In genomic region chr5:77434060-77434459, GRCm38 (mm10) we compare ENCODE assay signal across 13 mouse cellular contexts. TPM values are rescaled to one million over a fixed set of nuclear protein-coding genes. Genes with fewer than 3 reads are reported as not detected.
DNase-seq lines count a peak whose midpoint lies in the region; ATAC-seq and TF ChIP-seq lines count a peak whose summit lies in the region.
"Had no signal": no experiment of that assay in that cellular context is flagged by ENCODE, and none has a peak within 500 bp of the region (broad histone marks: within the 10 kb centered on the region; RNA-seq: fewer than 3 reads in every experiment).

No protein-coding gene starts in this region.

- intact Hi-C loops in heart, postnatal 25 days (cut with DNase I): no loop called here

- DNase-seq in embryonic facial prominence, embryonic 14.5 days (ENCODE audit: low spot score): no peak
- DNase-seq in embryonic facial prominence, embryonic 10.5 days (ENCODE audit: low spot score): no peak
- no peak for DNase-seq in CH12.LX (ENCODE audit: extremely low read depth)
- DNase-seq in kidney, adult 9 months: peak; percentile 50
- DNase-seq in liver, embryonic 13.5 days: no peak
- no peak for DNase-seq in thymus, adult 2 months
- no peak for DNase-seq in heart, postnatal 25 days (ENCODE audit: low spot score)
- DNase-seq: adrenal gland, postnatal 10 days; cerebellum, postnatal 36 days had no signal

- 0 out of 2 replicates have a peak, but pooled peaks cover 3% of the 10 kb centered on the region for H3K4me1 ChIP-seq in embryonic facial prominence, embryonic 14.5 days (ENCODE audit: control insufficient read depth, insufficient read depth, low read length)
- 0 out of 2 replicates have a peak, but pooled peaks cover 3% of the 10 kb centered on the region for H3K4me1 ChIP-seq in embryonic facial prominence, embryonic 10.5 days
- H3K4me1 ChIP-seq in CH12.LX (ENCODE audit: control insufficient read depth in 1 of 2, insufficient read depth in 2 of 2): peaks cover 4 to 7% of the 10 kb centered on the region in 2 experiments; a peak in 3 of 4 replicates
- no peaks in the 10 kb centered on the region for H3K4me1 ChIP-seq in liver, embryonic 13.5 days (replicated peaks)
- no peaks in the 10 kb centered on the region for H3K4me1 ChIP-seq in thymus, adult 2 months (replicated peaks; ENCODE audit: control insufficient read depth, insufficient read depth, low read length)
- no peaks in the 10 kb centered on the region for H3K4me1 ChIP-seq in forebrain, embryonic 15.5 days
- H3K4me1 ChIP-seq: embryonic facial prominence, embryonic 12.5 days; forebrain, embryonic 10.5 days; midbrain, embryonic 12.5 days had no signal

- no peaks in the 10 kb centered on the region for H3K79me2 ChIP-seq in CH12.LX (replicated peaks; ENCODE audit: control insufficient read depth, extremely low read depth, insufficient read depth, poor library complexity, severe bottlenecking)

- 0 out of 2 replicates have a peak, but pooled peaks have one; percentile 9 for TF ChIP-seq EP300 in CH12.LX (IDR thresholded peaks at IDR 0.05; ENCODE audit: low read length)

- WGBS in embryonic facial prominence, embryonic 14.5 days: 60% methylated on average over 11 of the region's 11 CpGs
- WGBS in embryonic facial prominence, embryonic 10.5 days: 75% methylated on average over 11 of the region's 11 CpGs
- 56% methylated on average over 11 of the region's 11 CpGs for WGBS in liver, embryonic 13.5 days (ENCODE audit: insufficient replicate concordance)
- WGBS in thymus, adult 2 months: 69% methylated on average over 11 of the region's 11 CpGs
- 88% methylated on average over 11 of the region's 11 CpGs for WGBS in forebrain, embryonic 15.5 days

- TF ChIP-seq POLR2A in CH12.LX (IDR thresholded peaks at IDR 0.05; ENCODE audit: low read depth, low read length): no peak
- no peak for TF ChIP-seq POLR2A in thymus, adult 2 months (IDR thresholded peaks at IDR 0.05; ENCODE audit: control insufficient read depth, extremely low read depth, insufficient read depth, low read length, poor library complexity)

- H3K4me3 ChIP-seq in embryonic facial prominence, embryonic 14.5 days (ENCODE audit: low read depth, low read length): no peak overlapping the region
- no peak overlapping the region for H3K4me3 ChIP-seq in embryonic facial prominence, embryonic 10.5 days
- peak overlapping the region in 1 of 3 experiments; percentile 26 for H3K4me3 ChIP-seq in CH12.LX (replicated peaks in 1 of 3; ENCODE audit: low read depth in 2 of 3, low read length in 2 of 3, poor library complexity in 1 of 3)
- H3K4me3 ChIP-seq in liver, embryonic 13.5 days (replicated peaks): no peak overlapping the region
- no peak overlapping the region for H3K4me3 ChIP-seq in thymus, adult 2 months (ENCODE audit: control insufficient read depth, insufficient read depth, low read length)
- H3K4me3 ChIP-seq in forebrain, embryonic 15.5 days: no peak overlapping the region
- H3K4me3 ChIP-seq: embryonic facial prominence, embryonic 12.5 days; forebrain, embryonic 10.5 days; midbrain, embryonic 12.5 days had no signal

- H3K9ac ChIP-seq in embryonic facial prominence, embryonic 14.5 days (ENCODE audit: low read depth, low read length): no peak overlapping the region
- H3K9ac ChIP-seq in CH12.LX (ENCODE audit: insufficient read depth, low read depth): 0 out of 2 replicates have a peak overlapping the region, but pooled peaks have one; percentile 32
- no peak overlapping the region for H3K9ac ChIP-seq in liver, embryonic 13.5 days
- H3K9ac ChIP-seq in forebrain, embryonic 15.5 days (replicated peaks): no peak overlapping the region
- H3K9ac ChIP-seq: embryonic facial prominence, embryonic 12.5 days; midbrain, embryonic 12.5 days had no signal

- no peaks in the 10 kb centered on the region for H3K36me3 ChIP-seq in embryonic facial prominence, embryonic 14.5 days (ENCODE audit: control insufficient read depth, insufficient read depth, low read length)
- no peaks in the 10 kb centered on the region for H3K36me3 ChIP-seq in embryonic facial prominence, embryonic 10.5 days (replicated peaks)
- H3K36me3 ChIP-seq in CH12.LX (replicated peaks in 1 of 2; ENCODE audit: control insufficient read depth in 1 of 2, insufficient read depth in 1 of 2, low read length in 1 of 2): no peaks in the 10 kb centered on the region
- H3K36me3 ChIP-seq in liver, embryonic 13.5 days: no peaks in the 10 kb centered on the region
- no peaks in the 10 kb centered on the region for H3K36me3 ChIP-seq in thymus, adult 2 months (ENCODE audit: control insufficient read depth, insufficient read depth, low read length)
- no peaks in the 10 kb centered on the region for H3K36me3 ChIP-seq in forebrain, embryonic 15.5 days
- H3K36me3 ChIP-seq: embryonic facial prominence, embryonic 12.5 days; forebrain, embryonic 10.5 days; midbrain, embryonic 12.5 days had no signal

- in situ Hi-C loops in CH12.LX (cut with MboI; ENCODE audit: low pct_ligation_motif_present, low pct_unique_long_range_greater_than_20kb, low sequenced_read_pairs): no loop called here

- H3K27me3 ChIP-seq in embryonic facial prominence, embryonic 14.5 days (replicated peaks; ENCODE audit: control insufficient read depth, insufficient read depth, low read length): no peaks in the 10 kb centered on the region
- no peaks in the 10 kb centered on the region for H3K27me3 ChIP-seq in embryonic facial prominence, embryonic 10.5 days (replicated peaks; ENCODE audit: low read depth, poor library complexity, severe bottlenecking)
- no peaks in the 10 kb centered on the region for H3K27me3 ChIP-seq in CH12.LX (replicated peaks)
- H3K27me3 ChIP-seq in liver, embryonic 13.5 days: no peaks in the 10 kb centered on the region
- no peaks in the 10 kb centered on the region for H3K27me3 ChIP-seq in thymus, adult 2 months (ENCODE audit: control insufficient read depth, insufficient read depth, low read length)
- no peaks in the 10 kb centered on the region for H3K27me3 ChIP-seq in forebrain, embryonic 15.5 days
- H3K27me3 ChIP-seq: embryonic facial prominence, embryonic 12.5 days had no signal

- no peak for TF ChIP-seq RAD21 in CH12.LX (IDR thresholded peaks at IDR 0.05; ENCODE audit: low read depth, low read length)

- no peak for ATAC-seq in embryonic facial prominence, embryonic 14.5 days (ENCODE audit: low read depth)
- peak; percentile 41; the same call in 1 of the 2 replicates for ATAC-seq in liver, embryonic 13.5 days (ENCODE audit: low read depth)
- ATAC-seq in forebrain, embryonic 15.5 days (replicated peaks): no peak

- no peak overlapping the region for H3K27ac ChIP-seq in embryonic facial prominence, embryonic 14.5 days (replicated peaks; ENCODE audit: low read depth, low read length)
- H3K27ac ChIP-seq in embryonic facial prominence, embryonic 10.5 days (replicated peaks): no peak overlapping the region
- no peak overlapping the region for H3K27ac ChIP-seq in CH12.LX (ENCODE audit: insufficient read depth, low read depth)
- H3K27ac ChIP-seq in liver, embryonic 13.5 days: no peak overlapping the region
- no peak overlapping the region for H3K27ac ChIP-seq in thymus, adult 2 months (ENCODE audit: control insufficient read depth, insufficient read depth, low read length)
- no peak overlapping the region for H3K27ac ChIP-seq in forebrain, embryonic 15.5 days (replicated peaks)
- H3K27ac ChIP-seq: embryonic facial prominence, embryonic 12.5 days; forebrain, embryonic 10.5 days; midbrain, embryonic 12.5 days had no signal

- H3K9me3 ChIP-seq in embryonic facial prominence, embryonic 14.5 days (ENCODE audit: control insufficient read depth, low read length): no peaks in the 10 kb centered on the region
- H3K9me3 ChIP-seq in embryonic facial prominence, embryonic 10.5 days: no peaks in the 10 kb centered on the region
- no peaks in the 10 kb centered on the region for H3K9me3 ChIP-seq in CH12.LX (replicated peaks; ENCODE audit: low read length)
- H3K9me3 ChIP-seq in liver, embryonic 13.5 days (replicated peaks): no peaks in the 10 kb centered on the region
- H3K9me3 ChIP-seq in forebrain, embryonic 15.5 days: no peaks in the 10 kb centered on the region
- H3K9me3 ChIP-seq: embryonic facial prominence, embryonic 12.5 days; forebrain, embryonic 10.5 days; midbrain, embryonic 12.5 days had no signal

- H3K4me2 ChIP-seq in embryonic facial prominence, embryonic 14.5 days (ENCODE audit: low read depth, low read length): peak overlapping the region; percentile 23; the same call in 1 of the 2 replicates
- peak overlapping the region; percentile 72 for H3K4me2 ChIP-seq in CH12.LX (ENCODE audit: insufficient read depth, low read depth, poor library complexity, severe bottlenecking)
- H3K4me2 ChIP-seq in liver, embryonic 13.5 days: peak overlapping the region; percentile 15; the same call in 1 of the 2 replicates
- H3K4me2 ChIP-seq in forebrain, embryonic 15.5 days (replicated peaks): no peak overlapping the region
- H3K4me2 ChIP-seq: embryonic facial prominence, embryonic 12.5 days; midbrain, embryonic 12.5 days had no signal

- no peak for TF ChIP-seq CTCF in CH12.LX (conservative IDR thresholded peaks at IDR 0.05 in 1 of 2, IDR thresholded peaks at IDR 0.05 in 1 of 2; ENCODE audit: low read depth in 2 of 2, low read length in 2 of 2)
- no peak for TF ChIP-seq CTCF in thymus, adult 2 months (IDR thresholded peaks at IDR 0.05; ENCODE audit: borderline replicate concordance, control insufficient read depth, extremely low read depth, insufficient read depth, low read length, poor library complexity)

- dilution Hi-C loops in CH12.LX (cut with MboI; ENCODE audit: extremely low pct_ligation_motif_present, extremely low pct_unique_long_range_greater_than_20kb, low sequenced_read_pairs): no loop called here

TF ChIP-seq in CH12.LX, 34 proteins besides CTCF, POLR2A, EP300 and RAD21:
- TF ChIP-seq MAX (IDR thresholded peaks at IDR 0.05; ENCODE audit: low read length): 0 out of 2 replicates have a peak, but pooled peaks have one; percentile 20
- no peak for TF ChIP-seq MEF2A (IDR thresholded peaks at IDR 0.05; ENCODE audit: borderline replicate concordance, low read depth, low read length)
- TF ChIP-seq BHLHE40 (IDR thresholded peaks at IDR 0.05; ENCODE audit: low read depth, low read length): peak; percentile 84
- TF ChIP-seq UBTF (IDR thresholded peaks at IDR 0.05; ENCODE audit: low read depth, low read length): no peak
- TF ChIP-seq MYC (IDR thresholded peaks at IDR 0.05; ENCODE audit: low read depth, low read length): no peak
- 0 out of 2 replicates have a peak, but pooled peaks have one; percentile 30 for TF ChIP-seq MXI1 (IDR thresholded peaks at IDR 0.05; ENCODE audit: low read depth, low read length)

RNA-seq across cellular contexts. Expression of gene Igfbp7, which starts 26.2 kb away (rescaled TPM):
- polyA plus RNA-seq in embryonic facial prominence, embryonic 14.5 days (2014; fragmentation: Nextera tagmentation; extraction: Ambion mirVana): 85.8 and 119 TPM in 2 replicates
- 4.4 and 4.9 TPM in 2 replicates for polyA plus RNA-seq in embryonic facial prominence, embryonic 10.5 days (2016; fragmentation: Nextera tagmentation; extraction: Ambion mirVana)
- total RNA-seq in CH12.LX (2012; rRNA removed) (0.17 and 0.29 TPM in 2 replicates), CH12.LX (2014; rRNA removed) (0.30 and 0.35 TPM in 2 replicates)
- 0.52 and 0.70 TPM in 2 replicates for polyA plus RNA-seq in CH12.LX (2012; ENCODE audit: insufficient read length, low read depth)
- polyA plus RNA-seq in liver, embryonic 13.5 days (2015; fragmentation: Nextera tagmentation; extraction: Ambion mirVana): 13.3 and 15.6 TPM in 2 replicates
- 370 and 442 TPM in 2 replicates for polyA plus RNA-seq in thymus, adult 2 months (2012; rRNA removed)
- total RNA-seq in heart, postnatal 25 days (2021): 100 to 1,000 TPM; 251 to 311 TPM
- 55.4 and 59.7 TPM in 2 replicates for polyA plus RNA-seq in forebrain, embryonic 15.5 days (2015; fragmentation: Nextera tagmentation; extraction: Ambion mirVana)
